Mouse (Mus musculus): ENCODE data around the gene Amigo1. TPM values are rescaled to one million over a fixed set of nuclear protein-coding genes. Genes with fewer than 3 reads are reported as not detected.
A peak's percentile ranks its signal among the peaks of the same experiment; 100 is the strongest.
"Not testable (repeated sequence)": the region's sequence is repeated elsewhere in the genome, so short reads cannot be mapped to it uniquely, and the experiment has no call there.

Gene Amigo1
- total RNA-seq, 4 experiments from 2014 or later: 68.5 to 81.5 (median 72.9) TPM

GRCm38 (mm10) chr3:108206731-108207375 lies 20.7 kb downstream of the Amigo1 start:
- DNase-seq (ENCODE audit: low spot score in 2 of 2): peak in 1 of 2 experiments; percentile 15

DNA sequence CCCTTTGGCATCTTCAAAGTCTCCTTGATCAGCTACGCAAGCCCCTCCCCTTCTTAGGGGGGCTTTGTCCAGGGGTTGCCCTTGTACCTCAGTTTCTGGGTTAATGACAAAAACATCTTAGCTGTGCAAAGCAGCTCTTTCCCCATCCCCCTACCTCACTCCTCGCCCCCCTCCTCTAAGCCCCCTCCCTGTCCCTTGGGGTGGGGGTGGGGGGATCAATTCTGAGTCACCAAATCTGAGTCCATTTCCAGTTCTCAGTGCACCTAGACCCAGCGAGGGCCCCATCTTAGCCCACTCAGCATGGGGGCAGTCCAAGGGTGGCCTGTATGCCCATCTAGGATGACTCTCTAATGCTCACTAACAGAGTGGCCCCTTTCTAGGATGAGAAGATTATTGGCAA lies 22.9 kb downstream of the Amigo1 start:
- no peak for DNase-seq (ENCODE audit: low spot score in 2 of 2)

DNA sequence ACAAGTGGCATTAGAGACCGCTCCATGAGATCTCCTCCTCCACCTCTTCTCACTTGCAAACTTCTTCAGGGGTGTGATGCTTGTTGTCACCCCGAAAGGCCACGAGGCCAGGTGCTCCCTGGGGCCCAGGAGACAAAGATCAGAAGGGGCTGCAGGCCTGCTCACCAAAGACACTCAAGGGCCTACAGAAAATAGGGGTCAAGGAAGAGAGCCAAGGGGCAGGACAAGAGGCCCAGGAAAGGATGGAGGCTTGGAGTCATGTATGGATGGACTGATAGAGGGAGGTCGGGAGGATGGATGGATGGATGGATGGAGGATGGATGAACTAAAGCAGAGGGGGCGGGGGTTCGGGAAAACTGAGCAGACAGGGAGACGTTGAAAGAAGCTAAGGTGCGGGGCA lies 23.4 kb downstream of the Amigo1 start:
- no peak for DNase-seq (ENCODE audit: low spot score in 2 of 2)

- DNase-seq (ENCODE audit: low spot score in 2 of 2): peak; percentile 93 to 94
These were observed 24.0 kb downstream of the Amigo1 start for GRCm38 (mm10) chr3:108209946-108210770.

DNA sequence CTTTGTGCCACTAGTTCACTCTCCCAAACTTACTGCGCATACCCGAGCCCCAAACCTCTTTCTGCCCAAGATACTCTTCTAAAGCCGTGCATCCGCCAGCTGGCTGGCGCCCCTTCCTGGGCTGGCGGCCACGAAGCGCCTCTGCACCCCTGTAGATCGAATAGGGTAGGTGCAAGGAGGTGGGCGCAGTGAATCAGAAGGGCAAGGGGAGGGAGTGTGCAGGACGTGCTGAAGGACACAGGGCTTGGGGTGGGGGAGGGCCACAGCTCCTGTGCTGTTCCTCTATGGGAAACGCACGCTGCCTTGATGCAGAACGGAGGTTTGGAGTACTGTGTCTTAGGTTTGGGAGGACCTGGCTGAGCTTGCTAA lies 24.6 kb downstream of the Amigo1 start, which contains the start of gene Atxn7l2:
Gene Atxn7l2 (minus strand): TSS at position 164 of the 369 bp plus-strand sequence.
- peak in 1 of 2 experiments; percentile 86 for DNase-seq (ENCODE audit: low spot score in 2 of 2)

DNA sequence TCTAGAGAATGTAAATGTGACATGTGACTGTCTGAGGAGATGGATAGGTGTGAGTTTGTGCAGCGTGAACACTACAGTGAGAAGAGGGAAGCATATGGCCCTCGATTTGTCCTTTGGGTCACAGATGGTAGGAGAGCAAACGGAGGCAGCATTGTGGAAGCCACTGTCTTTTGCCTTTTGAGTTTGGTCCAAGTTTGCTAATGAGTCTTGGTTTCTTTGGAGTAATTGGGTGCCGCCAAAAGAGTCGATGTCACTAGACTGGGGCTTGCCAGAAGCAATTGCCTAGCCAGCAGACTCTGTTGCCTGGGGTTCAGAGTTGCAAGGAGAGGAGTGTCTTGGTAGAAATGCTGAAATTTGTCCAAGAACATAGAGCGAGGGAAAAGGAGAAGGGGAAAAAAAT lies 25.7 kb downstream of the Amigo1 start:
- DNase-seq (ENCODE audit: low spot score in 2 of 2): no peak

DNA sequence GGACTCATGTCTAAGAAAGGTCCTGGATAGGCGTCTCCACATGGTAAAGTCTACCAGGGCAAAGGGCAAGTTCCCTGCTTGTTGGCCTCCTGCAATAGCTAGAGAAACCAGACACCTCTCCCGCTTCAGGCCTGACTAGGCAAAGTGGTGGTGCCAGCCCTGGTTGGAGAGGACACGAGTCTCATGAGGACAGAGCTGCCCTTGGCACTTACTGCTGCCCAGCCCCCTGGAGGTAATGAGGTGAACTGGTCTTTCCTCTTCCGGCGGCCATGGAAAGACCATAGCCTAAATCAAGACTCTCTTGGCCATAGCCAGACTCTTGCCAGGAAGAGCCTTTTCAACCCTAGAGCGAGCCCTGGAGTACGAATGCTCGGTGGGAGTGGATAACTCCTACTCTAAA lies 26.3 kb downstream of the Amigo1 start:
- no peak for DNase-seq (ENCODE audit: low spot score in 2 of 2)

- no peak for DNase-seq (ENCODE audit: low spot score in 2 of 2)
These were observed 28.6 kb downstream of the Amigo1 start for GRCm38 (mm10) chr3:108214734-108215133.

- no peak for DNase-seq (ENCODE audit: low spot score in 2 of 2)
These were observed 34.5 kb downstream of the Amigo1 start for GRCm38 (mm10) chr3:108220661-108221060.

DNA sequence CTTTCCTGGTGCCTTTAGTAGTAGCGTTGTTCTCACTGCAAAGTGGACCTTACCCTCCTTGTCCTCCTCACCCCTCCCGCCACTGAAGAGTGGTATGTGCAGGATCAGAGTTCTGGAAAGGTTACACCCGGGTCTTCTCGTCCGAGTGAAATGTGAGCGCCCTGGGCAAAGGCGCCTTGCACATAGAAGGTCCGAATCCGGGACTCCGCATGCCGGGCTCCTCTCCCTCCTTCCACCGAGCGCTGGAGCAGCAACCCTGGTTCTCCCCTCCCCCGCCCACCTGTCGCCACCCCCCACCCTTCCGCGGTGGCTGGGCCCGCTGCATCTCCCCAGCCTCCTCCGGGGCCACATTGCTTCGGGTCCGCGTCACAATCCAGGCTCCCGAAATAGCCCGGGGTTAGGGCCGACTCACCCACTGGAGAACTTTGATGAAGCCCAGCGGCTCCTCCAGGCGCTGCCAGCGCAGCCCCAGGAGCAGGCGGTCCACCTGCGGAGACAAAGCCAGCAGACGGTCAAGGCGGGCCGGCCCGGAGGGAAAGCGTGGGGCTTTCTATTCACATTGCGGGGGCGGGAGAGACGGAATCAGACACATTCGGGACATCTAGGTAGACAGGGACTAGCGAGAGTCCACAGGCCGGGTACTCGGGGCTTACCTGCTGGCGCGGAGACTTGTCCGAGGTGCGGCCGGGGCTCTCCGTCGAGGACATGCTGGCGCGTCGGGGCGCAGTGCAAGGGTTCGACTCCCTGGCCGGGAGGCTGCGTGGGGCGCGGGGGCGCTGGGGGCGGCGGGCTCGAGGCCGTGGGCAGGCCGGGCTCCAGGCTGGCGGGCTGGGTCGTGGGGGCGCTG lies 39.8 kb downstream of the Amigo1 start:
- DNase-seq (ENCODE audit: low spot score in 2 of 2): no peak

- DNase-seq (ENCODE audit: low spot score in 2 of 2): no peak
These were observed 40.6 kb downstream of the Amigo1 start, which contains the start of gene Sypl2 for GRCm38 (mm10) chr3:108226558-108227350. Sypl2 (minus strand) TSS chr3:108226648.

DNA sequence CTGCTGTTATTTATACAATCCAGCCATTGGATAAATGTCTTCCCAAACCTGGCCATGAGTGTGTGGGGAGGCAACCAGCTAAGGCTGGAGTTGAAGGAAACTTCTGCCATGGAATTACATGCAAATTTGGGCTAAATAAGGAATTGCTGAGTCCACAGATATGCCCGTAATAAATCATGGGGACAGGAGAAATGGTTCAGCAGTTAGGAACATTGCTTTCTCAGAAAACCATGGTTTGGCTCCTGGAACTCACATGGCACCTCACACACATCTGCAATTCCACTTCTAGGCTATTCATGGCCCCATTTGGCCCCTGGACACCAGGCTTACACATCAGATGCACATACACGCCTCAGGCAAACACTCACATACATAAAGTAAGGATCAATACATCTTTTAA lies 41.4 kb downstream of the Amigo1 start:
- DNase-seq (ENCODE audit: low spot score in 2 of 2): no peak

GRCm38 (mm10) chr3:108231646-108232045 lies 45.5 kb downstream of the Amigo1 start:
- no peak for DNase-seq (ENCODE audit: low spot score in 2 of 2)

DNA sequence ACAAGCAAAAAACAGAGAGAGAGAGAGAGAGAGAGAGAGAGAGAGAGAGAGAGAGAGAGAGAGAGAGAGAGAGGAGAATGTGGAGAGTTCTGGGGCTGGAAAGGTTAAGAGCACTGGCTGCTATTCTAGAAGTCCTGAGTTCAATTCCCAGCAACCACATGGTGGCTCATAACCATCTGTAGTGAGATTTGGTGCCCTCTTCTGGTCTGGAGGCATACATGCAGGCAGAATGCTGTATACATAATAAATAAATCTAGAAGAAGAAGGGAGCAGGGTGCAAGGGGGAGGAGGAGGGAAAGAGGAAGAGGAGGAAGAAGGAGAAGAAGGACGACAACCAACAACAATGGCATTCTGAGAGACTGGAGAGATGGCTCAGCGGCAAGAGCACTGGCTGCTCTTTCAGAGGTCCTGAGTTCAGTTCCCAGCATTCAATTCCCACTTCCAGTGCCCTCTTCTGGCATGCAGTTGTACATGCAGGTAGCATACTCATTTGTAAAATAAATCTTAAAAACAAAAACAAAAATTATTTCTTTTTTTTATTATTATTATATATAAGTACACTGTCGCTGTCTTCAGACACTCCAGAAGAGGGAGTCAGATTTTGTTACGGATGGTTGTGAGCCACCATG lies 51.5 kb downstream of the Amigo1 start:
- not testable (repeated sequence) for DNase-seq (ENCODE audit: low spot score in 2 of 2)

GRCm38 (mm10) chr3:108241243-108241839 lies 55.2 kb downstream of the Amigo1 start:
- no peak for DNase-seq (ENCODE audit: low spot score in 2 of 2)

Other genes starting within 250 kb of the Amigo1 start
- gene Gstm6, start 242.6 kb upstream of the Amigo1 start, total RNA-seq (2022): 1 to 10 TPM; 6.2 to 8.4 (median 7.2) TPM
- not detected for gene Gstm3, start 217.1 kb upstream of the Amigo1 start, total RNA-seq (2022)
- gene Gstm2, start 199.9 kb upstream of the Amigo1 start, total RNA-seq (2022): 1 to 10 TPM; 3.6 to 6.5 (median 5.5) TPM
- gene Gstm1, start 168.4 kb upstream of the Amigo1 start, total RNA-seq (2022): 100 to 1,000 TPM; 275 to 318 (median 312) TPM
- 10 to 100 TPM in 3 of 4 experiments, 1 to 10 TPM in 1; 10.0 to 12.6 (median 11.2) TPM for gene Gstm4, start 141.4 kb upstream of the Amigo1 start, total RNA-seq (2022)
- 10 to 100 TPM; 56.4 to 61.4 (median 58.1) TPM for gene Ampd2, start 99.7 kb upstream of the Amigo1 start, total RNA-seq (2022)
- gene Gnat2, start 93.5 kb upstream of the Amigo1 start, total RNA-seq (2022): under 1 TPM in 2 of 4 experiments, not detected in 2; 0.21 to 0.46 TPM
- 10 to 100 TPM; 25.0 to 28.1 (median 25.9) TPM for gene Gnai3, start 40.2 kb upstream of the Amigo1 start, total RNA-seq (2022)
- 10 to 100 TPM; 15.0 to 20.1 (median 18.2) TPM for gene Gpr61, start 31.5 kb upstream of the Amigo1 start, total RNA-seq (2022)
- 10 to 100 TPM; 17.8 to 19.6 (median 18.2) TPM for gene Cyb561d1, start 14.9 kb downstream of the Amigo1 start, total RNA-seq (2022)
- 10 to 100 TPM; 21.3 to 28.4 (median 25.4) TPM for gene Atxn7l2, start 24.6 kb downstream of the Amigo1 start, total RNA-seq (2022)
- gene Sypl2, start 40.3 kb downstream of the Amigo1 start, total RNA-seq (2022): 1 to 10 TPM; 1.5 to 2.2 (median 1.8) TPM
- gene Psma5, start 70.6 kb downstream of the Amigo1 start, total RNA-seq (2022): 10 to 100 TPM; 73.0 to 80.5 (median 79.0) TPM
- gene Sort1, start 97.7 kb downstream of the Amigo1 start, total RNA-seq (2022): 100 to 1,000 TPM; 273 to 299 (median 284) TPM
- not detected for gene Mybphl, start 178.6 kb downstream of the Amigo1 start, total RNA-seq (2022)
- gene Psrc1, start 197.5 kb downstream of the Amigo1 start, total RNA-seq (2022): 10 to 100 TPM; 11.1 to 13.8 (median 11.7) TPM
- 100 to 1,000 TPM; 145 to 152 (median 149) TPM for gene Celsr2, start 229.2 kb downstream of the Amigo1 start, total RNA-seq (2022)

Data from left cerebral cortex, adult 8-10 months (tissue).